Mouse (Mus musculus) yolk sac, embryonic 10.5 days (tissue): Measurements from ENCODE around the gene Slc5a5.

Source experiments
- DNase-seq: peaks from one replicate; pipeline ENCODE4 v3.0.0-alpha.2; 2017; ENCODE audit warnings: low spot score

Gene Slc5a5

GRCm38 (mm10) chr8:70892022-70892895 lies at the start of gene Slc5a5:
Gene Slc5a5 (minus strand): TSS chr8:70892757.
- no peak for DNase-seq

- DNase-seq = no peak
Observed at GRCm38 (mm10) chr8:70941478-70941877, 48.9 kb upstream of the Slc5a5 start.

GRCm38 (mm10) chr8:70937200-70937599 lies 44.6 kb upstream of the Slc5a5 start:
- DNase-seq = no peak

GRCm38 (mm10) chr8:70934786-70935185 lies 42.2 kb upstream of the Slc5a5 start:
- DNase-seq = no peak

GRCm38 (mm10) chr8:70933036-70933435 lies 40.5 kb upstream of the Slc5a5 start:
- DNase-seq = no peak

GRCm38 (mm10) chr8:70931731-70932130 lies 39.2 kb upstream of the Slc5a5 start:
- DNase-seq = no peak

GRCm38 (mm10) chr8:70928778-70929322 lies 36.3 kb upstream of the Slc5a5 start:
- DNase-seq = no peak

- DNase-seq = no peak
Observed at GRCm38 (mm10) chr8:70928096-70928495, 35.5 kb upstream of the Slc5a5 start.

GRCm38 (mm10) chr8:70926396-70926795 lies 33.8 kb upstream of the Slc5a5 start:
- DNase-seq = no peak

- no peak for DNase-seq
Observed at GRCm38 (mm10) chr8:70925754-70926153, 33.2 kb upstream of the Slc5a5 start.

GRCm38 (mm10) chr8:70924151-70924550 lies 31.6 kb upstream of the Slc5a5 start:
- DNase-seq = no peak

GRCm38 (mm10) chr8:70920049-70920922 lies 27.7 kb upstream of the Slc5a5 start:
- no peak for DNase-seq

GRCm38 (mm10) chr8:70914704-70915103 lies 22.1 kb upstream of the Slc5a5 start:
- DNase-seq = no peak

GRCm38 (mm10) chr8:70913523-70913922 lies 21.0 kb upstream of the Slc5a5 start:
- no peak for DNase-seq

GRCm38 (mm10) chr8:70912955-70913354 lies 20.4 kb upstream of the Slc5a5 start:
- DNase-seq = no peak

GRCm38 (mm10) chr8:70911596-70911995 lies 19.0 kb upstream of the Slc5a5 start:
- no peak for DNase-seq

GRCm38 (mm10) chr8:70907518-70907917 lies 15.0 kb upstream of the Slc5a5 start:
- no peak for DNase-seq

GRCm38 (mm10) chr8:70905831-70906736 lies 13.5 kb upstream of the Slc5a5 start, which contains the start of gene Map1s:
Gene Map1s (plus strand): TSS chr8:70905932.
- peak; percentile 86 for DNase-seq

- no peak for DNase-seq
Observed at GRCm38 (mm10) chr8:70905463-70905830, 12.9 kb upstream of the Slc5a5 start.

- no peak for DNase-seq
Observed at GRCm38 (mm10) chr8:70904532-70904931, 12.0 kb upstream of the Slc5a5 start.

- DNase-seq = no peak
Observed at GRCm38 (mm10) chr8:70903582-70903981, 11.0 kb upstream of the Slc5a5 start.
